Mouse (Mus musculus) cerebellum, adult 2 months (tissue): ENCODE measurements around the gene Abcb8.

Experiments
- CTCF ChIP-seq: fragments of 200-500 bp; IDR thresholded peaks from 2 replicates; pipeline ENCODE4 v1.5.1; 2011; ENCODE audit warnings: low read depth, mild to moderate bottlenecking, control low read depth, low read length, moderate library complexity, borderline replicate concordance; ENCODE audit not compliant: insufficient read depth
- POLR2A ChIP-seq: fragments of 200-500 bp; IDR thresholded peaks from 2 replicates; pipeline ENCODE4 v1.6.1; 2011; ENCODE audit warnings: low read length, control low read depth, borderline replicate concordance; ENCODE audit not compliant: insufficient read depth

GRCm38 (mm10) chr5:24347186-24347875 lies 46.1 kb upstream of the Abcb8 start:
- TF ChIP-seq CTCF (no peak), POLR2A (no peak)
